Mouse (Mus musculus) retina, embryonic 14.5 days (tissue): Measurements from ENCODE around the gene Rbbp8nl.

Experiments
- DNase-seq: peaks from one replicate; pipeline ENCODE4 v3.0.0-alpha.2; 2015; ENCODE audit warnings: low spot score

Gene Rbbp8nl

DNA sequence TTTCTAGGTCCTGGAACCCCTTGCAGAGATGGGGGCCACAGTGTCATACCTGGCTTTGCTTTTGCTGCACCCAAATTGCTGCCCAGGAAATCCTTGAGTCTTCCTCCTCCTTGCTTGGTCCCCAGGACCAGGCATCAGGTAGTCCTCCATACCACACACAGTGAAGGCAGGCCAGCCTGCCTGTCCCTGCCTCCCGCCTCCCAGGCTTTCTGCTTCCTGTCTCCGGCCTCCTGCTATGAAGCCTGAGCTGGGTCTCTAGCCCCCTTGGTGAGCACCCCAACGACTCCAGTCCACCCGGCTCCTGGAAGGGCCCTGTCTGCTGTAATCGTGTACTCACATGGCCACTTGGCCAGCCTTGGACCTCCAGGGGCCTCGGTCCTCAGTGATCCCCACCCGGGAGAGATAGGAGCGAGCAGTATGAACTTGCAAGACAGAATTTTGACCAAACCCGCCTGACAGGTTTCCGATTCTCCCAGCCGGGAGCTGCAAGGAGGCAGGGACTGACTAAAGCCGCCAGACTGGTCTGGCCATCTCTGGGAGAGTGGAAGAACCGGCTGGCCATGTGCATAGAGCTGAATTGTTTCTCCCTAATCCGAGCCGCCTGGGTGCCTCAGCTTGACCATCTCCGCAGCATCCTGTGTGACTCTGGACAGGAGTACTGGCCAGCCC is at the start of gene Rbbp8nl:
Gene Rbbp8nl (minus strand): TSS at position 440 of the 669 bp plus-strand sequence.
- DNase-seq, result no peak

DNA sequence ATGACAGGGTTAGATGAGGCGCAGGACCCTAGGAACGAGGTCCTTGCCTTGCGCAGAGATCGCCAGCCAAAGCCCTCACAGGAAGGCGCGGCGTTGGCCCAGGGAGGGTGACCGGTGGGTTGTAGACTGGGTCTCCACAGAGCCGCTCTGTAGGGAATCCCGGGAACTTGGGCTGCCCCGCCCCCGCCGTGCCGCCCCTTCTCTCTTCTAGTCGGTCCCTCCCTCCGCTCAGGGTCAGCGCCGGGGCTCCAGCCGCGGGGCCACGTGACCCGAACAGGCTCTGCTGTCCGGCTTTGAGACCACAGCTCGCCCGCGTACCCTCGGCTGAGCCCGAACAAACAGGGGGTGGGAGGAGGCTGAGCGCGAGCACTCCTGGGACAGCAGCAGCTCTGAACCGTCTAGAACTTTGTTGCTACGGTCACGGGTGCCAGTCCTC is 44.9 kb upstream of the Rbbp8nl start, which contains the start of gene Gata5:
Gene Gata5 (minus strand): TSS at position 149 of the 436 bp plus-strand sequence.
- DNase-seq, result peak; percentile 73

DNA sequence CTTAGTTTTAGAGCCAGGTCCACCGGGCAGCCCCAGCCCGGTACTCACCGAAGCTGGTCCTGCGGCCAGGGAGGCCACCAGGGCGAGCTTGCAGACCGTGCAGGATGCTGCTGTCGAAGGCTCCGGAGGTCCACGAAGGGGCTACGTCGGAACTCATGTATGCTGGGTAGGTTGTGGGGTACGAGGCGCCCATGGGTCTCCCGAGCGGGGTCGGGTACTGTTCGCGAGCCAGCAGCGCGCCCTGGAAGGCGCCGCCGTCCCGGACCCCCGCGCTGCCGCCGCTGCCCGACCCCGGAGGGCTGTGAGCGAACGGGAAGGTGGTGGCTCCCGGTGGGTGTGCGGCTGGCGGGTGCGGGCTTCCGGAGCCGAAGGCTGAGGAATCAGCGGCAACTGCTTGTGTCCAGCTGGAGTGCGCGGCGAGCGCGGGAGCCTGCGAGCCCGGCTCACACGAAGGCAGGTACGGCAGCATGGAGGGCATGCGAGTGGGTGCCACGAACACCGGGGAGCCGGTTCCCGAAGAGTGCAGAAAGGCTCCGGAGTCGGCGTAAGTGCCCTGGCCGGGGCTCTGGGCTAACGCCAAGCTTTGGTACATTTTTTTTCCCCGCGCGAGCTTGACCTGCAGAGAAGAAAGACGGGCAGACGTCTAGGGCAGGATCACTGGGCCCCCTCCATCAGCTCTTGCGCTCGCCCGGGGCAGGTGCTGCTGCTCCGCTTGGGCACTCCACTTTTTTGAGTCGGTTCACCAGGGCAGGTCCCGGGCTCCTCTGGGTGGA is 44.3 kb upstream of the Rbbp8nl start:
- DNase-seq, result peak; percentile 32

DNA sequence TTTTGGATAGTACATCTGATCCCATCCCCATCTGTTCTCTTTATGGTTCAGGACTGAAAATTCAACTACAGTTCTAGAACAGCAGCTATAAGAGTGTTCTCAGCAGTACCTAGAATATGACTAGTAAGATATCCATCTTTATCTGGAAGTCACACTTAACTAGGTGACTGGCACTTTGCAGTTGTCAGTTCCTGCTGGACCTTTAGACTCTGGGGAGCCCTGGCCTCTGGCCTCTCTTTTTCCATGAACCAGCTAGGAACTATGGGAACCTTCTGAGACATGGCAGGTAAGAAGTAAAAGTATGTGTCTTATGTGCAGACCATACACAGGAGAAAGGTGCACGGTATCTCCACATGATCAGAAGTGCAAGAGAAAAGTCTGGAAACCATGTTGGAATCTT is 39.8 kb upstream of the Rbbp8nl start:
- no peak for DNase-seq

- no peak for DNase-seq
These were observed 33.1 kb upstream of the Rbbp8nl start for GRCm38 (mm10) chr2:180322674-180323355.

DNA sequence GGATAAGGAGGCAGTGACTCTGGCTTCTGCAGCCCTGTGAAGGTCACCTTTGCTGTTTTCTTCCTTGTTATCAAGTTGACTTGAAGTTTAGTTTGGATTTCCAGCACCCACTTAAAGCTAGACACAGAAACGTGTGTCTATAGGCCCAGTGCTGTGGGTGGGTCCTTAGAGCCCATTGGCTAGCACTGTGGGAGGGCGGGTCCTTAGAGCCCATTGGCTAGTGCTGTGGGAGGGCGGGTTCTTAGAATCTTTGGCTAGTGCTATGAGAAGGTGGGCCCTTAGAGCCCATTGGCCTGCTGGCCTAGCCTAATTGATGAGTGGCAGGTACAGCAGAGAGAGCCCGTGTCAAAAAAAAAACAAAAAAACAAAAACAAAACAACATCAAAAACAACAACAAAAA is 30.5 kb upstream of the Rbbp8nl start:
- no peak for DNase-seq

DNA sequence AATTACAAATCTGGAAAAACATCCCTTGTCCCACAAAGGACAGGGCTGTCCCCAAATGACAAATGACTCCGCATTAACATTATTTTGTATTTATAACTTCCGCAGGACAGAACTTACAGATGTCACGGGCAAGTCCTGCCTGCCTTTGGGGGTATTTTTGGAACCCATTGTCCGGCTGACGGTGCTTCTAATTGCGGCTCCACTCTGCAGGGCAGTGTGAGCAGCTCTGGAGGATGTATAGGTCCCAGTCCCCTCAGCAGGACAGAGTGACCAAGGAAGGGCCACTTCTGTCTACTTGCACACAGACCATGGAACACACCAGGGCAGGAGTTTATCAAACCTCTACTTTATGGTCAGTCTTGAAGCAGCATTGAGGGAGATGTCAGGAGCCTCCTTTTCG is 27.9 kb upstream of the Rbbp8nl start:
- no peak for DNase-seq

- DNase-seq, result no peak
These were observed 24.6 kb upstream of the Rbbp8nl start for GRCm38 (mm10) chr2:180314292-180314691.

- DNase-seq, result no peak
These were observed 21.5 kb upstream of the Rbbp8nl start for GRCm38 (mm10) chr2:180311147-180311546.

GRCm38 (mm10) chr2:180307680-180308079 is 18.0 kb upstream of the Rbbp8nl start:
- no peak for DNase-seq

- DNase-seq, result no peak
These were observed 16.9 kb upstream of the Rbbp8nl start for GRCm38 (mm10) chr2:180306423-180307168.

DNA sequence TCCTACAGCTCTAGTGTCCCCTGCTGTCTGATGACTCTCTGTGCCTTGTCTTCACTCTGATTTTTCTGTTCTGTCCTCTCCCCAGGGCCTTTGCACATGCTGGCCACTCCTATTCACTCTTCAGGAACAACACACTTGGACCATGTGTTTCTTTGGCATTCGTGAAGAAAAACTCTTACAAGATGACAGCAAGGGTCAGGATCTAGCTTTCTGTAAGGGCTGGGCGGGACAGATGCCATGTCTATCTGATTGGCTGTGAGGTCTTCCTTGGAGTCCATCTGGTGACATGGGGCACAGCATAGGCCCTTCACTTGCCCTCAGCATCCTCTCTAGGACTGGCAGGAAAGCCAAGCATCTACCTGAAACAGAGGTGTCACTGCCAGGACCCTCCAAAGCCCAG is 16.3 kb upstream of the Rbbp8nl start:
- no peak for DNase-seq

DNA sequence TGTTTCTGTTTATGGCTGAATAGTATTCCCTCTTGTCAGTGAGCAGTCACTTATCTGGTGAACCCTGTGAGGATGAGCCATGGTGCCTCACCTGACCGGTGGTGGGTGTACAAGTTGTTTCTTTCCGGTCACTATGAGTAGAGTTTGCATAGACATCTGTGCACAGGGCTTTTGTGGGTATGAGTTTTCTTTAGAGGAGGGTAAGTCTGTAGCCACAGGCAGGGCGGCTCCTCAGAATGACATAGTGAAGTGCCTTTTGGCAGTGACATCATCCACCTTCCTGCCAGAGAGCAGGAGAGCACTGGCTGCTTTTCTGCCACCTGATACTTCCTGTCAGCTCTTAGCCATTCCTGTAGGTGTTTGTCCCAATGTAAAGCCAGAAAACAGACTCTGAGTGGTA is 15.8 kb upstream of the Rbbp8nl start:
- no peak for DNase-seq

- no peak for DNase-seq
These were observed 14.9 kb upstream of the Rbbp8nl start for GRCm38 (mm10) chr2:180304554-180304953.

DNA sequence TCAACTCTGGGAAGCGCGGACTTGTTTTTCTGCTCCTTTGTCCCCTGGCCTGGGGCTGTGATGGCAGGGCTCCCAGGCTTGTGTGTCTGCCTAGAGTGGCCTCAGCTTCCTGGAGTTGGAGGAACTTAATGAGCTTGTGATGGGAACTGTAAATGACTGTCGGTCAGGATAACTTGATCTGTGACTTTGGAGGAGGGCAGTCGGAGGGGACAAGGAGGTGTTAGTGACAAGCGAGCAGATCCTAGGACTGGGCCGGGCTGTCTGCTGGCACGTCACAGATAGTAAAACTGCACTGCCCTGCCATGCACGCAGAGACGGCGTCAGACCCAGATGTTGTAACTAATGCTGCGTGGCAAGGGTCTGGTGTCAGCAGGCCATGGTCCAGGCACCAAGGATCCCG is 13.8 kb upstream of the Rbbp8nl start:
- DNase-seq, result no peak

- DNase-seq, result no peak
These were observed 12.5 kb upstream of the Rbbp8nl start for GRCm38 (mm10) chr2:180302201-180302600.

- DNase-seq, result no peak
These were observed 11.1 kb upstream of the Rbbp8nl start for GRCm38 (mm10) chr2:180300771-180301170.

- DNase-seq, result no peak
These were observed 10.6 kb upstream of the Rbbp8nl start for GRCm38 (mm10) chr2:180300252-180300651.

- no peak for DNase-seq
These were observed 3.2 kb upstream of the Rbbp8nl start for GRCm38 (mm10) chr2:180292906-180293305.

DNA sequence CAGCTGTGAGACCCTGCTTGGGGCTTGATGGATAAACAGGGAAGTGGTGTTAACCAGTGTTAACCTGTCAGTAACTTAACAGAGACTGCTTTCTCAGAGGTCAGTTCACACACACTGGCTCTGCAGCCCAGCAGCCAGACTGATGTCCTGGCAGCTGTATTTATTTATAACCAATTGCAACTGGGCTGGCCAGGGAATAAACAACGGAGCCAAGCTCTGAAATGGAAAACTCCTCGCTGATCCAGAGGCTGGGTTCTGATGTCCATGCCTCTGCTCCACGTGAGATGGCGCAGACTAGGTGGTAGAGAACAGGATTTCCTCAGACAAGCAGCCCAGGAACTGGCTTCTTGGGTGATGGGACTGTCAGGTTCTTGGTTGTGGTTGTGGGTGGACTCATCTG is 2.3 kb upstream of the Rbbp8nl start:
- DNase-seq, result no peak

DNA sequence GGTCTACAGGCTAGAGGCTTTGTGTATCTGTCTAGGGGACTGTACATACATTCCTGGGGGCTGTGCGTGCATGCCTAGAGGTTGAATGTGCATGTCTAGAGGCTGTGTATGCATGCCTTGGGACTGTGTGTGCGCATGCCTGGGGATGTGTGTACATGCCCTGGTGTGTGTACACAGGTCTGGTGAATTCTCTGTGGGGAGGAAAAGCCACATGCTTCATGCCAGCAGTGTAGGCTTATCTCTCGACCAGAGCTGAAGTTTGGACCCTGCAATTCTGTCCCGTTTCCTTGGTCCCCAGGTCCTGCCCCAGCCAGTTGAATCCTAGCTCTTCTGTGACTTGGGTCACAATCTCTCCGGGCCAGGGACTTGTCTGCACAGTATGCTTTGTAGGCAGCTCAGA is 1.9 kb upstream of the Rbbp8nl start:
- DNase-seq, result no peak

DNA sequence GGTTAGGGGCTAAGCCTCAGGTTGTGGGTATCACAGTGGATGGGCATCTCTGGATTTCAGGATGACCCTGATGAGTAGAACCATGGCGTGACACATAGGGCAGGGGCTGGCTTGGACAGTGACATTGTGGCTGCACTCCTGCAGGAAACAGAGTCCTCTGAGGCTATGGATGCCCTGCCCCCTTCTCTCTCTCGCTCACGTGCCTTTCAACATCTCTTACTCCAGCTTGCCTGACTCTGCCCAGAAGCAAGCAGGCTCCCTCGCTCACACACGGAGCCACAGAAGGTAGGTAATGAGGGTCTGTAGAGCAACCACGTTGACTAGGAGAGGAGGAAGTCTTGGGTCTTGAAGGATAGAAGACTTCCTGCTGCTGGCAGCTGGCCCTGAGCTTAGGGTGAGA is 824 bp upstream of the Rbbp8nl start:
- no peak for DNase-seq
